Mouse (Mus musculus) small intestine, adult 2 months (tissue): ENCODE results near the gene Zfp637.

ENCODE experiments used
- CTCF ChIP-seq: fragments of 200-500 bp; IDR thresholded peaks from 2 replicates; pipeline ENCODE4 v1.5.1; 2012; ENCODE audit warnings: low read depth, mild to moderate bottlenecking, control low read depth, inconsistent platforms, low read length, moderate library complexity, mixed read lengths; ENCODE audit not compliant: insufficient replicate concordance, insufficient read length; ENCODE audit errors: extremely low read depth
- POLR2A ChIP-seq: fragments of 200-500 bp; IDR thresholded peaks from 2 replicates; pipeline ENCODE4 v1.6.1; 2012; ENCODE audit warnings: low read depth, mild to moderate bottlenecking, control low read depth, inconsistent platforms, low read length, moderate library complexity

DNA sequence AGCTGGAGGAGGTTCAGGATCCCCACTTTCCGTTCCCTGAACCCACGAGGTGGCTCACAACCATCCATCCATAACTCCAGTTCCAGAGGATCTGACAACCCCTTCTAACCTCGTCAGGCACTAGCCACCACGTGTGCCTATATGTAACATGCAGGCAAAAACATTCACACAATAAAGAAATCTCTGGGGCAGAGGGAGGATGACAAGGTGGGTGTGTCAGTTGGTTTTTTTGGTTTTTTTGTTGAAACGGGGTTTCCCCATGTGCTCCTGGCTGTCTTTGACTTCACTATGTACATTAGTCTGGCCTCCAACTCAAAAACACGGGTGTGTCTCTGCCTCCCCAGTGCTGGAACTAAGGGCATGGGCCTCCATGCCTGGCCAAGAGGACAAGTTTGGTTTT is 49.3 kb downstream of the Zfp637 start:
- no peak for TF ChIP-seq POLR2A
- TF ChIP-seq CTCF, result no peak
